Mouse (Mus musculus): Measurements from ENCODE around the gene Rhoa. TPM values are rescaled to one million over a fixed set of nuclear protein-coding genes. Genes with fewer than 3 reads are reported as not detected.
"Not testable (repeated sequence)": the region's sequence is repeated elsewhere in the genome, so short reads cannot be mapped to it uniquely, and the experiment has no call there.

Gene Rhoa
- polyA plus RNA-seq (2017; shearing (Covaris generic)): 100 to 1,000 TPM; 323 to 459 (median 386) TPM

- ATAC-seq: peak; percentile 96
These were observed at the start of gene Rhoa, which contains the start of gene Tcta for GRCm38 (mm10) chr9:108305629-108306520. Gene Rhoa (plus strand): TSS chr9:108306129. Gene Tcta (minus strand): TSS chr9:108306160.

GRCm38 (mm10) chr9:108260526-108260925 is 45.4 kb upstream of the Rhoa start:
- no peak for ATAC-seq

- no peak for ATAC-seq
These were observed 44.1 kb upstream of the Rhoa start for GRCm38 (mm10) chr9:108261865-108262264.

- ATAC-seq: no peak
These were observed 43.4 kb upstream of the Rhoa start for GRCm38 (mm10) chr9:108262494-108263049.

GRCm38 (mm10) chr9:108263131-108263681 is 42.7 kb upstream of the Rhoa start:
- ATAC-seq: peak; percentile 27

GRCm38 (mm10) chr9:108263690-108264190 is 42.2 kb upstream of the Rhoa start, which contains the start of gene Dag1:
Gene Dag1 (minus strand): TSS chr9:108263958.
- peak; percentile 92 for ATAC-seq

DNA sequence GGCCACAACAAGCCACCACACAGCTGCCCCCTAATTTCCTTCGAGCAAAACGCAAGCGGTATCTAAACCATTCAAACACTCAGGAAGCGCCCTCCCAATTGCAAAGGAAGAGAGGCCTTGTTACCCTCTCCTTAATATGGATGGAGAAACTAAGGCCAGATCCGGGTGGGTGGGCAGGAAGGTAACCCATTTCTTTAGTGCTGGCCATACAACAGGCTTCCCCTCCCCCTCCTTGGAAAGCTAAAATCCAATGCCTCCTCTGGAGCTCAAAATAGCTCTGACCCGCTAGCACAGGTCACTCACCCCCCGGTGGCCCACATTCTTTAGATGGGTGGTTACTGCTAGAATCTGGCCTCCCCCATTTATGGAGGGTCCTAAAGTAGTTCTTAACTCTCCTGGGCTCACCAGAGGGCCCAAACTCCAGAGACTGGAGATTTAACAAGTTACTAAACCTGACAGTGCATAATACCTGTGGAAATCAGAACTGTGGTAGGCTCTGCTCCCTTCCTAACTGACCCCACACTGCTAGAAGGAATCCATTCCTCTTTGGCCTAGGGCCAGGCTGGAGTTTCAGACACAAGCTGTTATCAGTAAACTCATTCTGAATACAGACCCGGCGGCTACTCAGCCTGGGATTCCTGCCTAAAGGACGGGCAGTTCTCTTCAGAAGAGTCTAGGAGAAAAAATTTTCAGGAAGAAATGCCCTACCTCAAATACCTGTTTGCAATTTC is 41.6 kb upstream of the Rhoa start:
- ATAC-seq: peak; percentile 11

DNA sequence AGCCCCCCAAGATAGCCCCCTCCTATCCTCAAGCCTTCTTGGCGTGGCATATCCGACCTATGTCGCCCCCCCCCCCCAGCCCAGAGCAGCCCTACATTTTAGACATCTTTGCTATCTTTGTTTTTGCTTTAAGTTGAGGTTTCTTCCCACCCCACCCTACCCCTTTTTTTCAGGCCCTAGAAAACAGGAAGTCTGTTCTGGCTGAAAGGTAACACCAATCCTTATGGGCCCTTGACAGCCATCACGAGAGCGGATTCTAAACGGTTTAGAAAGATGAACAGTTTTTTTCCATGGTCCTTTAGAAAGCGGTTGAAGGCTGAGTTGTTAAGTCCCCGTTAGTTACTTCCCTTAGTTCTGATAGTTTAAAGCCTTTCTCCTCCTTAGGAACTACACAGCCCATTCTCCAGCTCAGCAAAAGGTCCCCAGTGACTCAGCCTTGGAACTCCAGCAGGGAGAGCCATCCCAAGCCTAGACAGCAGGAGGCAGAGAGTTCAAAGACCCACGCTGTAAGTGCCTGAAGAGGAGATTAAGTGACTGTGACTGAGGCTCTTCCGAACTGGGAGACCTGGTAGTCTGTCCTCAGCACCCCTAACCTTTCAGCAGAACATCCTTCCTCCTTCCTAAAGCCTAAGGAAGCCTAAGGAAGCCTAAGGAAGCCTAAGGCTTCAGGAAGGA is 39.5 kb upstream of the Rhoa start:
- ATAC-seq: no peak

DNA sequence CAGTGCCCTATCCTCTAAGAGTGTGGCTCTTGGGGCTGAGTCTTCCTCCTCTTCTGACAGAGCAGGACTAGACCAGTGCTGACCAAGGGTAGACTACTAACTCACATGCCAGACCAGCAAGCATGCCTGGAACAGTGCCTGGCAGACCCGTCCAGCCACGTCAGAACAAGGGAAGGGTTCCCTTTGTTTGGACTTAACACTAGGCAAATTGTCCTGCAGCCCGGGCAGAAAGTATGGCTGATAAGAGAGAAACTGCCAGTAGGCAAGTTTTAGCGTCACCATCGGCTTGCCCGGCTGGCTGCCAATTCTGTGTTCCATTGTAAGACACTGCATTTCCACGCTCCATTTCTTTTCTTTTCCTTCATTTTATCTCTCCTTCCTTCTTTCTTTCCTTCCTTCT is 38.2 kb upstream of the Rhoa start:
- no peak for ATAC-seq

GRCm38 (mm10) chr9:108268701-108269100 is 37.2 kb upstream of the Rhoa start:
- not testable (repeated sequence) for ATAC-seq

DNA sequence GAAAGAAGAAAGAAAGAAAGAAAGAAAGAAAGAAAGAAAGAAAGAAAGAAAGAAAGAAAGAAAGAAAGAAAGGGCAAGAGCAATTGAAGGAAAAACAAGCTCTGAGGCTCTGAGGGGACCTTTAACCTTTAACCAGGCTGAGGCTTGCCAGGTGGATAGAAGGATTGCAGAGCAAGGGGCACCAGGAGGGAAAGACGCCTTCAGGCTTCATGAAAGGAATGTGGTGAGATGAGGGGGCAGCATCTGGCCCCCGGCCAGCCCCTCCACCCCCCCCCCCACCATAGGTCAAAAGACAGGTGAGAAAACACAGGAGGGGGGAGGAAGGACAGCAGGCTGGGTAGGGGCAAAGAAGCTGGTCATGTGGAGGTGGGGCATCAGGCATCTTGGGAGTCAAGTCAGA is 34.0 kb upstream of the Rhoa start:
- no peak for ATAC-seq

GRCm38 (mm10) chr9:108272691-108273090 is 33.2 kb upstream of the Rhoa start:
- ATAC-seq: no peak

DNA sequence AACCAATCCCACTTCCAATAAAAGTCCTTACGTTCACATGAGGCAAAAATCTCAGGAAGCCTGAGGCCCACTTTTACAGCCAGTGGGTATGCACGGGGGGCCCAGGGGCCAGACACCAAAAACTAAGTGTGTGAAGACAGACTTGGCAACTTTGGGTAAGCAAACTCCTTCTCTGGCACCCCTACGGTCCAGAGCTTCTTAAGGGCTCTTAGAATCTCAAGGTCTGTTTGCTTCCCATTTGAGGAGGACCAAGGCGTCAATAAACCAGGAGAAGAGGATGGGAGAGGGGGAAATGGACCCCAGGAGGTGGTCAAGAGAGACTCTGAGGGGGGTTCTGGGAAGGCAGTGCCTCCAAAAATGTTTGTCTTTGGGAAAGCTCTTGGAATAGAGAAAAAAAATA is 32.4 kb upstream of the Rhoa start:
- ATAC-seq: no peak

DNA sequence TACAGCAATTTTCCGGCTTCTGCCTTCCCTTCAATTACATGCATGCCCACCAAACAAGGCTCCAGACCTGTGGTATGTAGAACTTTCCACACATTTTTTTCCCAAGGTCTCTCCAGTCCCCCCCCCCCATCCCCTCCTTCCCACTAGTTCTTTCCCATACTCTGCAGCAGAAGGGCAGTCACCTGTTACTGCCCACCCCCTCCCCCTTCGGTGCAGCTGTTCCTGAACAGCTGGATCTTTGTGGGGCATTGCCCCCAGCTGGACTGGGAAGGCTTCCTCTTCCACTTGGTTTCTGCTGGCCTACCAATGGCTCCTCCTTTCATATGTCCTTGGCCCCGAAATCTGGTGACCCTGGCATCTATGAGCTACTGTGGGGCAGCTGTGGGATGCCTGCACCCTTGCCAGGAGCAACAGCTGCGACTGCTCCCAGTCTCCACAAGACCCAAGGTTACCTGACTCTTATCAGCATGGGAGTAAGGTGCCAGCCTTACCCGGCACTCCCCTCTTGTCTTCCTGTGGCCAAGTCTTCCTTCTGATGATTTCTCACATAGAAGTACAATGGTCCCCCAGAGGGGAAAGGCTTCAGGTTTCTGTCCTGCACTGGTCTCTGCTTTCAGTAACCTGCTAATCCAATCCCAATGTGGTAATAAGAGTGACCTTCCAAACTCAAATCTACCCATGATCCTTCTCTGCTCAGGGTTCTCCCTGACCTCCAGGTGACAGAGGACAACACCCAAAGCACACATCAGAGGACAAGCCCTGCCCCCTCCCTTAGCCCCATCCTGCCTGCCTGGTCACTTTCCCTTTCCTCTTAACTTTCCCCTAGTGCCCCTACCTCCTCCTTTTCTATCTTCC is 31.2 kb upstream of the Rhoa start:
- no peak for ATAC-seq

DNA sequence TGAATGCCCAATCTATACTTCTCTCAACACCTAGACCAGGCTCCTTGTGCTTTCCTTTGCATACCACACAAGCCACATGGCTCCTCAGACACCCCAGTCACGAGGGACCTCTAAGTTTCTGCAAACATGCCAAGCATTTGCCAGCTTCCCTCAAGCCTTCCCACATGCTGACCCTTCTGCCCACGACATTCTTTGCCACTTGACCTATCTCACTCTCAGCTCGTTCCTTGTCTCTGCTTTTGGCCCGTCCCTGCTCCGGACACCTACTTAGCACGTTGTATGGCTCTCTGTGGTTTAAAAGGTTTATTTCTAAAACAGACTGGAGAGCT is 30.6 kb upstream of the Rhoa start:
- ATAC-seq: no peak

- no peak for ATAC-seq
These were observed 27.1 kb upstream of the Rhoa start for GRCm38 (mm10) chr9:108278697-108279450.

- ATAC-seq: no peak
These were observed 25.7 kb upstream of the Rhoa start for GRCm38 (mm10) chr9:108280071-108280828.

DNA sequence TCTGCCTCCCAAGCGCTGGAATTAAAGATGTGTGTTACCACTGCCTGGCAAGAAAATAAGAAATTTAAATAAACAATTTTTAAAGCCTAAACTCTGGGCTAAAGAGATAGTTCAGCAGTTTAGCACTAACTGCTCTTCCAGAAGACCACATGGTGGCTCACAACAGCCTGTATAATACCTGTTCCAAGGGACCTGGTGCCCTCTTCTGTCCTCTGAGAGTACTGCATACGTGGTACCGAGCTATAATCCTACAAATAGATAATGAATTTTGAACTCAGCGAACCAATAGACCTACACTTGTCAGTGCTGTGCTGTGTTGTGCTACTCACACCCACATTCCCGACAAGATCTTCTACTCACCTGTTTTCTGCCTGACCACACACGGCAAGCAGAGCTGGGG is 21.5 kb upstream of the Rhoa start:
- peak; percentile 98 for ATAC-seq

- ATAC-seq: not testable (repeated sequence)
These were observed 18.2 kb upstream of the Rhoa start for GRCm38 (mm10) chr9:108287526-108288238.

Data from inflammation-experienced regulatory T-cells, adult 6 months (primary cell).